Mouse (Mus musculus) G1E-ER4 (cell line): Measurements from ENCODE around the gene Tbx1. TPM values are rescaled to one million over a fixed set of nuclear protein-coding genes. Genes with fewer than 3 reads are reported as not detected.

ENCODE experiments used
- GATA1 ChIP-seq: IDR thresholded peaks from one replicate; pipeline ENCODE4 v1.8.0; 2012; ENCODE audit warnings: low read length, inconsistent platforms
- polyA plus RNA-seq: library from polyadenylated mRNA; stranded (reverse); fragments of >175 nt; gene quantifications from 2 replicates; pipeline ENCODE4 v1.2.3, GENCODE M21; 2012

Gene Tbx1
- polyA plus RNA-seq, 1 experiment = not detected

DNA sequence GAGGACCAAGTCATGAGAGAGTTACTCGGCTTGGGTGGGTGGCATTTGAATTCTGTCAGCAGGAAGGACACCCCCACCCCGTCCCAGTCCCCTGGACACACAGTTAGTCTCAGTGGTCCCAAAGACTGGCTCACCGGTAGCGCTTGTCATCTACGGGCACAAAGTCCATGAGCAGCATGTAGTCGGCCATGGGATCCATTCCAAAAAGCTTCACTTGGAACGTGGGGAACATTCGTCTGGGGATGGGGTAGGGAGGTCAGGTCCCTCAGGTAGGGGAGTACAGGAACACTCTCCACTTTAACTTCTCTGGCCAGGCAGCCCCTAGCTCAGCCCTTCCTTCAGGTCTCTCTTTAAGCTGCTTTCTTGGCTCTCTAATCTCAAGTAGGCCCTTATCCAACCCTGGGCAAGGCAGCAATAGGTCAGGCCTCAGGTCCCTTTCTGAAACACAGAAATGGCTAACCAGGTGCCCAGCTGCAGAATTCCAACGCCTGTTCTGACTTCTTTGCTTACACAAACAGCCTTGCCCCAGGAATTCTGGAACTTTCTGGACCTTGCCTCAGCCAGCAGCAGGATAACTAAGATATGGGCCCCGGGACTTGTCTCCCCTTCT is 5.5 kb downstream of the Tbx1 start:
- no peak for TF ChIP-seq GATA1

DNA sequence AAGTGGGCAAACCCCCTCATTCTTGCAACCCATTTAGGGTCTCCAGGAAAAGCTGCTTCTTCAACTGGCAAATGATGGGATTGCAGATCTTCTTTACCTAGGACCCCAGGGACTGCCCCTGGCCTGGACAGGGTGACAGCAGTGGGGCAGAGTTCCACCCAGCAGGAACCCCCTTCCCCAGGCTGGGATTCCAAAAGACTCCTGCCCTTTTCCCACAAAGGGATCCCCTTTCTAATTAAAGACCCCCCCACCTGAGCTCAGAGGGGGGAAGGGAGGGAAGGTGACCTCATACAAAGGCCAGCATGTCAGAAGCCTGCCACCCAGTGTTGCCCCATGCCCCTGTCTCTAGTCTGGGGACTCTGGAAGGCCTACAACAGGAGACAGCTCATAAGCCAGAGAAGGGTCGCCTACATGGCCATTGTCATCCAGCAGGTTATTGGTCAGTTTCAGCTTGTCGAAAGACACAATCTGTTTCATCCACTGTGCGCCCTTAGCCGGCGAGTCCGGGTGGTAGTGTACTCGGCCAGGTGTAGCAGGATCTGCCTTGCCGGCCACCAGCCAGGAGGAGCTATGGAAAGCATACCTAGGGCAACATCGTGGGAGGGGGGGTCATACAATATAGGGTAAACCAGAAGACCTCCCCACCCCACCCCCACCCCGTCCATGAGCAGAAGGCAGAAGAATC is 6.7 kb downstream of the Tbx1 start:
- TF ChIP-seq GATA1 = no peak

DNA sequence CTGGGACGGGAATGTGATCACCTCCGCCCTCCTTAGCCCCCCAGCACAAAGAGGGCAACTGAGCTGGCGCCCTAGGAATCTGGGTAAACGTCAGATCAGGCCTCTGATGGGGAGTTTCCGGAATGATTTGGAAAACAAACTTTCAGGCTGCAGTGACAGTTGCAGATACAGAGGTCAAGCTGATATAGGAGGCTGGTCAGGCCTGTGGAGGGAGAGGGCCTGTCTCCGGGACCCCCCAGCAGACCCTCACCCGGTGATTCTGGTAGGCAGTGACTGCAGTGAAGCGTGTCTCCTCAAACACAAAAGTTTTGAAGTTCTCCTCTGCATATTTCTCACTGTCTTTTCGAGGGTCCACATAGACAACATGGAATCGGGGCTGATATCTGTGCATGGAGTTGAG is 7.3 kb downstream of the Tbx1 start:
- no peak for TF ChIP-seq GATA1

DNA sequence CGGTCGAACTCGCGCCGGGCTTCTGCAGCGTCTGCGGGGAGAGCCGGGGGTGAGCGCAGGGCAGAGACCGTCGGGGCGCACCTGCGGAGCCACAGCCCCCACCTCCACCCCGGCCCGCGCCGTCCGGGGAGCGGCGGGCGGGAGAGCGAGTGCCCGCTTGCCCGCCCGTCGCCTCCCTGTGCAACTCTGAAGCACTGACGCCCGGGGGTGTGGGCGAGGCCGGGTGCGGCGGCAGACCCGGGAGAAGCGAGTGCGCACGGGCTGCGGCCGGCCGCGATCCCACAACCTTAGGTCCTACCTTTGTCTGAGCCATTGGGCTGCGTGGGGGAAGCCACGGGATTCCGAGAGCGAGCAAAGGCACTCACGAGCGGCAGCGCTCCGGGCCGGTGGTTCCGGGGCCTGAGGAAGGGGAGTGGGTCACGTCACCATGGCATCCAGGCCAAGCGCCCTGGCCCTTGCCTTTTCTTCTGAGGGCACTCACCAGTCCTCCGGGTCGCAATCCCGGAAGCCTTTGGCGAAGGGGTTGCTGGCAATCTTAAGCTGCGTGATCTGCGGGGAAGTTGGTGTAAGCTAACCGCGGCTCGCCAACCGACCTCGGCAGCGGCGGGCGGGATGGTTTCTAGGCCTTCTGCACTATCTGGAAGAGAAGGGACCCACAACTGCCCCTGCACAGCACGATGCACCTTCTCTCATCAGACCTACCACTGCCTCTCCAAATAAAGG is 7.9 kb downstream of the Tbx1 start:
- TF ChIP-seq GATA1 = no peak

DNA sequence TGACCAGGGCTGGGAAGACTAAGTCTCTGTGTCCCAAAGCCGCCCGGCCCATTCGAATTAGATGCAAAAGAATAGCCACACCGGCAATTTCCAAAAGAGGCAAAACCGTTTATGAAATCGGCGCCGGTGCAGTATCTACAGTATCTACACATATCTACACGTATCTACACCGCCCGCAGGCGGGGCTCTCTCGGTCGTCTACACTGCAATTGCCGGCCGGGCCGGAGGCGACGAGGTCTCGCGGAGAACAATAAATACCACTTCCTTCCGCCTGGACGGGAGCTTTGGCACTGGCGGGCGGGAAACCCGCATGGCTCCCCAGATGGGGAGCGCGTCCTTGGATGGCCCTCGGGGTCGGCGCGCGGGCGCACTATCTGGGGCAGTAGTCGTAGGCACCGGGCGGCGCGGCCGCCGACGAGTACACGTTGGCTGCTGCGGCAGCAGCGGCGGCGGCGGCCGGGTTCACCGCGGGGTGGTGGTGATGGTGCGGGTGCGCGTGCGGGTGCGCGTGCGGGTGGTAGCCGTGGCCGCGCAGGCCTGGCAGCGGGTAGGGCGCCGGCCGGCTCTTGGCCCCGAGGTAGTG is 8.8 kb downstream of the Tbx1 start:
- no peak for TF ChIP-seq GATA1

DNA sequence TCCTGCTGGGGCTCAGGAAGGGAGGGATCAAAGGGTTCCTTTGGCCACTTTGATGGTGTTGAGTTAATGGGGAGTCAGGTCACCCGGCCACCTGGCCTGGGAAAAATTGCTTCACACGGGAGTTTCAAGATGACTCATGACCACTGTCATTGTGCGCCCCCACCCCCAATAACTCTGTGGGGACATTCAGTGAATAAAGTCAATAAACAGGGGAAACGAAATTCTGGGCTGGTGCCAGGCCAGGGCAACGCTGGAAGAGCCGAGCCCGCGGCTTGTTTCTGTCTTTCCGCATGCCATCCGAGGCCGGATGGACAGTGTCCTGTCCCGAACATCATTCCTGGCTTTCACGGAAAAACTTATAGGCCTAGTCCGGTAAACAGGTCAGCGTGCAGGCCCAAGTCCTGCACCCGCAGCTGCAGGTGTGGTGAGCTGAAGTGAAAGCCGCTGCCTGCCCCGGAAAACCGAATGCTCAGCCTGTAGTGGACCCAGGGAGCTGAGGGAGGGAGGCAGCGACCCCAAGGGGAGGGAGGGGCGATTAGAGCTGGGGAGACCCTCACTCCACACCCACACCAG is 9.3 kb downstream of the Tbx1 start:
- TF ChIP-seq GATA1 = no peak

DNA sequence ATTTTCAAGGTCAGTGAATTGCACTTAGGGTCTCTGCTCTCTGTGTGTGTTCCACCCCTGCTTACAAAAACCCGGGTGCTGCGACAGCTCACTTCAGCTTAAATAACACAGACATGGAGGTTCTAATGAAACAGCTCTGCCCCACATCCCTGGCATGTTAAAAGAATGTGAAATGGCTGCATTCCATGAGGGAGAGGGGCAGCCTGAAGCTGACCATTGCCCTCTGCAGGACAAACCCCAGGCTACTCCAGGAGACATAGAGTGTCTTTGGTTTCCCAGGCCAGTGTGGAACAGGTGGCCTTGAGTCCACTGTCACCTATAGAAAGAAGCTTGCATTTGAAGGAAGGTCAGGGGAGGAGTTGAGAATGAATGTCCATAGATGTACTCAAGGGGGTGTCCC is 10.1 kb downstream of the Tbx1 start:
- TF ChIP-seq GATA1 = no peak

DNA sequence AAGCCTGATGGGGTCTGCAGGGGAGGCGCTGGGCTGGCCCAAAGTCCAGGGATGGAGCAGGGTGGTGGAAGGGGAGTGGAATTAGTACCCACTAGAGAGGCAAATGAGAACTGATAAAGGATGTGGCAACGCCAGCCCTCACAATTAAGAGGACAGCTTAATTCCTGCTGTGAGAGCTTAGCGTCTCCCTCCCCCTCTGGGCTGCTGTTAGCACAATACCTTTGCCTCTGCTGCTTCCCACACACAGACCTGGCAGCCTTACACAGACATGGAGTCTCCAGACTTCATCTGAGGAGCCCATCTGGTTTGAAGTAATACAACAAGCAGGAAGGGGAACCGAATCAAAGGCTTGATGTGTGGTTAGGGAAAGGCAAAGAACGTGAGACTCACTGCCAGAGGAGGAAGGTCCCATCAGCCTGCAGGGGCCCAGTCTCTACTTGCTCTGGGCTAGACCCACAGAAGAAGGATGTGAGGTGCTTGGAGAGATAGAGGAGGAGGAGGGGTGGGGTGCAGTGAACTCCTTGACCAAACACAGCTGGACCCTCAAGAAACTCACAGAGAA is 12.8 kb downstream of the Tbx1 start:
- TF ChIP-seq GATA1 = no peak

DNA sequence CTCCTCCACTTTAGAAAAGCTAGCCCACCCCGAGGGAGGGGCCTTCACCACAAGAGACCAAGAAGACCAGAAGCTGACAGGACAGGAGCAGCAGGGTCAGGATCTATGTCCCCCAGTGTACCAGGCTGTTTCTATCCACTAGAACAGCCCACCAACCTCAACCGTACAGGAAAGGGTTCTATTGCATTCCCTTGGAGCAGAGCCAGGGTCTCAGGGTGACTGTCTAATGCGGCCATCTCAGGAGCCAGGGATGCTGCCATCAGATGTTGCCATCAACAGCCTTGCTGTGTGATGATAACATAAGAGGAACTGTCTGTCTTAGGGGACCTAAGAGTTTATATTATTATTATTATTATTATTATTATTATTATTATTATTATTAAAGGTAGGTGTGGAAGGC is 13.4 kb downstream of the Tbx1 start:
- TF ChIP-seq GATA1 = no peak

DNA sequence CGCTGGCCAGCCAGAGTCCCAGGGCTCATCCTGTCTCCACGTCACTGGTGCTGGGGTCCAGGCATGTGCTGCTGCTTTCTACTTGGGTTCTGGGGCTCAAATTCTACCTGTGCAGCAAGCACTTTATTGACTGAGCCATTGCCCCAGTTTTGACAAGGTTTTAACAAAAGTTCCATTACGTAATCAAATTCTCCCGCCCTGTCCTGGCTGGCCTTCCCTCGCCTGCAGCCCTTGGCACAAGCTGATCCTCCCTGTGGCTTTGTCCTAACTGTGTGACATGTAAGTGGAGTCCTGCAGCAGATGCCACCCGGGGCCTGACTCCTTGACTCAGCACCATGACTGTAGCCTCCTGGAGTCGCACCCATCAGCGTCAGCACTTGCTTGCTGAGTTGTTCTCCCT is 16.3 kb downstream of the Tbx1 start:
- no peak for TF ChIP-seq GATA1

DNA sequence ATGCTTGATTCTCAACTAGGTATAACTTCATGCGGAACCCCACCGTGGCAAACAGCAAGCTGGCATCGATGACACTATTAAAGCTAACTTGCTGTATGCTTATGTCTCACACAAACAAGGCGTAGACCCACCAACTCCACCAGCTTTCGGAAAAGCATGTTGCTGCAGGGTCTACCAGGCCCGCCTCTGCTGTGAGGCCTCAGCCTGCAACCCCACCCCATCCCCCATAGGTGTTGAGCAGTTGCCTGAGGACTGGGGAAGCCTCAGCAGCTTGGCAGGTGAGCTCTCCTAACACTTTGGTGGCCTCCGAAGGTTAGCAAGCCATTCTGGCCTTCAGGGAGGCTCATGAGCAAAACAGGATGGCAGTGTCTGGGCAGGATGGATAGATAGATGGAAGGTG is 21.9 kb downstream of the Tbx1 start:
- no peak for TF ChIP-seq GATA1

DNA sequence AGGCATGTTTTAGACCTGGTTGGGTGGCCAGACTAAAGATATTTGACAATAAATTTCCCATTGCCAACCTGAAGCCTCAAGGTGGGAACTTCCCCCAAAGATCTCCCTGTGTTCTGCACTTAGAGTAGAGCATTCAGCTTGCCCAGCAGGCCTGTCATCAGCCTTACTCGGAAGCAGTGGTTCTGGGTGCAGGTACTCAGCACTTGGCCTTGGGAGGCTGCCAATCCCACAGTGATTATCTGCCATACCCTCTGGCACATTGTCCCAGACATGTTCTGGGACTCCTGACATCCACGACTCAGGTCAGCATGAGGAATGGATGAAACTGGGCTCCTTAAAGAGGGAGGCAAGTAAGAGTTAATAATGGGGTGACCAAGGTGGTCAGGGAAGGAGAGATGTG is 26.0 kb downstream of the Tbx1 start:
- no peak for TF ChIP-seq GATA1

DNA sequence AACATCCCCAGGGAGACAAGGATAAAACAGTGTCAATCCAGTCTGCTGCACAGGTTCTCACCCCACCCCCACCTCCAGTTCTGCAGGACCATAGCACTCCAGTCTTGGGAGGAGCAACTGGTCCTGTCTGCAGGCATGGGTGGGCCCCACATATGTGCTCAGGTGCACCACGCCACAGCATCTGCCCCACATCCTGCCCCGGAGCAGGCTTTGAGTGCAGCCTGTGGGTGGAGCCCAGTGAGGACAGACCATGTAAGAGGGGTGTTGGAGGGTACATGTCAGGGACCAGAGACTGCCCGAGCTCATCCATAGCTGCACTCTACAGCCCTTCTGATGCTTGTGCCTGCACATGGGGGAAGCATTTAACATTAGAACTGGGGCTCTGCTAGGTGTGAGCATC is 34.0 kb downstream of the Tbx1 start:
- no peak for TF ChIP-seq GATA1

DNA sequence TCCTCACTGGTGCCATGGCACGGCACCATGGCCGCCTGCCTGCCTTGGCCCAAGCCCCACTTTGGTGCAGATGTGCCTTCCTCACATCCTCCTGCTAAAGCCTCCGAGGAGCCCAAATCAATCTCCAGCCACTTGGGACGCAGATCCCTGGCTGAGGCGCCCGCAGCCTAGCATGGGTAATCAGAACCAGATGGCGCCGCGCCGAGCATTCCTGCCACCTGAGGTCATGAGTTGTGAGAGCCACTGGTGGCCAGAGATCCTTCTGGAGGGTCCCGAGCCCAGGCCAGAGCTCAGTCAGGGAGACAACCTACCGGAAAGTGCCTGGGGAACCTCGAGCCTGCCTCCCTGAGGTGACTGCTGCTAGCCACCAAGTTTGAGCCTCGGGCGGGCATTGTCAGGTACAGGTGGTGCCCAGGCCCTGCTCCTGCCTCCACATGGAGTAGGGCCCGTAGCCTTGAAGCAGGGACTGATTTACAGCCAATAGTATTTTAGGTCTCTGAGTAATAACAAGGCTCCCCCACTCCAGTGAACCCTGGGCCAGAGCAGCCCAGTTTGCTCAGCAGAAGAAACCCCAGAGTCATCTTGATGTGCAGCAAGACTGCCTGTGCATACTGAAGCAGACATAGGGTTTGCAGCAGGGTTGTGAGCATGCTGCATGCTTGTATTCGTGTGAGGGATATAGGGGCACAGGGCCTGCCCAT is 35.1 kb downstream of the Tbx1 start:
- no peak for TF ChIP-seq GATA1

DNA sequence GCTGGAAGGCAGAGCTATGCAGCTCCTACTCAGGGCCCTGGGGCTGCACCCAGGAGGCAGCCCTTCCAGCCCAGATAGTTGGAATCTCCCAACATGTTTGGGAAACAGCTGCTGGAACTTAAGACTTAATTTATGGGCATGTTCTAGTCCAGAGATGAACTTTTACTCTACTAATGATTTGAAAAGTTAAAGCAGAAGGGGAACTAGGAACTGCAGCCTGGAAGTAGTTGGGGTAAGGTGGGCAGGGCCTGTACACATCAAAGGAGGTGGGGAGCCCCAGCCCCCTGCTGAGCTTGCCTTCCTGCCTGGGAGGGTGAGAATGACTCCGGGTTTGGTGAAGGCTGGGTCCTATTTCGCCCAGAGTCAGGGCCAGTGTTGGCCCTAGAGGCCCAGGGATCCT is 35.8 kb downstream of the Tbx1 start:
- TF ChIP-seq GATA1 = no peak

DNA sequence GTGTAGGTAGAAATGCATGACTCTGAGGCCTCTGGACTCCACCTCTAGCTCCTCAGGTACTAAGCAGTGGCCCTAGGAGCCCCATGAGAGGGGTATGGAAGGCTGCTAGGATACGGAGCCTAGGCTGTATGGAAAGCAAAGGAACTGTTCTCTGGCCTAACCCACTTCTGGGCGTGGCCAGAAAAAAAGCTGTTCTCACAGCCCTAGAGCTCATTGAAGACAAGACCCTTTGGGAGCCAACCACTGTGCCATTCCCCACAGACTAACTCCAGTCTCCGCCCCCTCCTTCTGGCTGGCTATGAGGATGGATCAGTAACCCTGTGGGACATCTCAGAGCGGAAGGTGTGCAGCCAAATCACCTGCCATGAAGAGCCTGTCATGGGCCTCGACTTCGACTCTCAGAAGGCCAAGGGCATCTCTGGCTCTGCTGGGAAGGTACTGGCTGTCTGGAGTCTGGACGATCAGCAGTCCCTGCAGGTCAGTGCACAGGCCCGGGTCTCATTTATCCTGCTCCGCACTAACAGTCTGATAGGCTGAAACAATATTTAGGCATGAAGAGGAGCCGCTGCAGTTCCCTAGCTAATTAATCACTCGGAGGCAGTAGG is 38.3 kb downstream of the Tbx1 start:
- no peak for TF ChIP-seq GATA1
